Mouse (Mus musculus): ENCODE data around the gene Ccm2. TPM values are rescaled to one million over a fixed set of nuclear protein-coding genes. Genes with fewer than 3 reads are reported as not detected.

Gene Ccm2
- polyA plus RNA-seq, 1 experiment from 2014 or later, result 95.9 TPM

DNA sequence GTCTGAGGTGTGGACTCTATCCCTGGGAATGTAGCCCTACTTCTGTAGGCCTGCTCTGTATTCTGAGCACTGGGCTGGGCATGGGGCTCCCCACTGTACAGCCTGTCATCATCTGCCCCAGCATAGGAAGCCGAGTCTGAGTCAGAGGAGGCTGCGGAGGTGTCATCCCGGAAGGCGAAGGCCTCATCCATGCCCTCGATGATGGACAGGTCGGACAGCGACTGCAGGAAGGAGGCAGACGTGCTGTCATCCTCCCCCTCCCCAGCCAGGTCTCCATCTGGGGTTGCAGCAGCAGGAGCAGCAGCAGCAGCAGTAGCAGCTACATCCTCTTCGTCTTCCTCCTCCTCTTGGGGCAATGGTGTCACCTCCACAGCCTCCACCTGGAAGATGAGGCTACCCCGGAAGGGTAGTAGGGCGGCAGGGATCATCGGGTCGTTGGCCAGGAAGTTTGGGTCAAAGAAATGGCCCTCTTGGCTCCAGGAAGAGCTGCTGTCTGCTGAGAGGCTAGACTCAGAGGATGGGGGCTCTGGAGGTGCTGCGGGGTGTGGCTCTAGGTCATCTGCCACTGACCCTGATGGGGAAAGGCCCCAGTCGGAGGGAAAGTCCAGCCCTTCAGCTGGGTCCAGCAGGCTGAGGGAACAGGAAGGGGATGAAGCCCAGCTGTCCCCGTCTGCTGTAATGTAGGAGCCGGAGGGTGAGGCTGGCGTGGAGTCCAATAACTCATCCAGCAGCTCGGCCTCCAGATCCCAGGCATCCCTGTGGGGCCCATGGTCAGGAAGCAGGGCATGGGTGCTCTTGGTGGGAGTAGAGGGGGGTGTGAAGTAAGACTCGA is 55.2 kb downstream of the Ccm2 start:
- Histone ChIP-seq H3K4me3 (no peak overlapping the region), H3K9me3 (no peaks in the 10 kb centered on the region), H3K36me3 (peaks cover 21% of the 10 kb centered on the region), H3K27ac (replicated peaks) (no peak overlapping the region), H3K4me1 (replicated peaks) (peaks cover 83% of the 10 kb centered on the region), H3K27me3 (no peaks in the 10 kb centered on the region), H3K9ac (no peak overlapping the region), H3K4me2 (no peak overlapping the region)
- no peak for ATAC-seq (ENCODE audit: low FRiP score, low read depth)
- 85% methylated on average over 20 of the region's 20 CpGs for WGBS

DNA sequence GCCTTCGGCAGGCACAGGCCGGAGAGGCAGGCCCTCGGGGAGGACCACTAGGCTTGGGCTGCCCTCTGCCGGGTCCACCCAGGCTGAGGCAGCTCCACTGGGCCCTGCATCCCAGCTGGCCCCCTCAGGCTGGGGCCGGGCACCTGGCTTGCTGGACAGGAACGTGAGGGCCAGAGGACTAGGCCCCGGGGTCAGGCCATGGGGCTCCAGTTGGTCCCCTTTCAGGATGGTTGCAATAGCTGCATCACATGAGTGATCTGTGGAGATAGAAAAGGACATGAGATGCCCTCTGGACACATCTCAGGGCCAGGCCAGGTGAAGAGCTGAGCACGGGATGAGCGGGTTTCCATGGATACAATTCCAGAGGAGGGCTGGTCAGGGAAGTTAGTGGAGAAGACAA is 56.0 kb downstream of the Ccm2 start:
- Histone ChIP-seq H3K4me1 (replicated peaks) (peaks cover 88% of the 10 kb centered on the region), H3K27me3 (no peaks in the 10 kb centered on the region), H3K9ac (no peak overlapping the region), H3K36me3 (peaks cover 21% of the 10 kb centered on the region), H3K9me3 (no peaks in the 10 kb centered on the region), H3K27ac (replicated peaks) (no peak overlapping the region), H3K4me3 (peak overlapping the region; percentile 64), H3K4me2 (peak overlapping the region; percentile 74)
- 85% methylated on average over 9 of the region's 9 CpGs for WGBS
- no peak for ATAC-seq (ENCODE audit: low FRiP score, low read depth)

DNA sequence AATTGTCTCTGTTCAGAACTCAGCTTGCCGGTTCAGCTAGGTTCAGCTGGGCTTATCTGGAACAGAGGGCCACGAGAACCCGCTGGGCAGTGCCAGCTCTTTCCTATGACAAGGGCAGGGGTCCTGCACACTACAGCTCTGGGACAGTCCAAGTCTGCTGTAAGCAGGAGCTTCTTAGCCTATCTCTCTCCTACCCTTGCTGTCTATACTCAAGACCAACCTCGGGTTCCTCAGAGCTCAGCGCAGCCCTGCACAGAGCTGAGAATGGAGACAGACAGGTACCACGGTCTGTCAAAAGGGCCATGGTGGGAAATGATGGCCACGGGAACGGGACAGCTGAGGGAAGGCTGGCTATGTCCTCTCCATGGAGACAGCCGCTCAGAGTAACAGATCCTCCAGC is 56.5 kb downstream of the Ccm2 start:
- 72% methylated on average over 9 of the region's 9 CpGs for WGBS
- Histone ChIP-seq H3K4me1 (replicated peaks) (peaks cover 82% of the 10 kb centered on the region), H3K36me3 (peaks cover 21% of the 10 kb centered on the region)

DNA sequence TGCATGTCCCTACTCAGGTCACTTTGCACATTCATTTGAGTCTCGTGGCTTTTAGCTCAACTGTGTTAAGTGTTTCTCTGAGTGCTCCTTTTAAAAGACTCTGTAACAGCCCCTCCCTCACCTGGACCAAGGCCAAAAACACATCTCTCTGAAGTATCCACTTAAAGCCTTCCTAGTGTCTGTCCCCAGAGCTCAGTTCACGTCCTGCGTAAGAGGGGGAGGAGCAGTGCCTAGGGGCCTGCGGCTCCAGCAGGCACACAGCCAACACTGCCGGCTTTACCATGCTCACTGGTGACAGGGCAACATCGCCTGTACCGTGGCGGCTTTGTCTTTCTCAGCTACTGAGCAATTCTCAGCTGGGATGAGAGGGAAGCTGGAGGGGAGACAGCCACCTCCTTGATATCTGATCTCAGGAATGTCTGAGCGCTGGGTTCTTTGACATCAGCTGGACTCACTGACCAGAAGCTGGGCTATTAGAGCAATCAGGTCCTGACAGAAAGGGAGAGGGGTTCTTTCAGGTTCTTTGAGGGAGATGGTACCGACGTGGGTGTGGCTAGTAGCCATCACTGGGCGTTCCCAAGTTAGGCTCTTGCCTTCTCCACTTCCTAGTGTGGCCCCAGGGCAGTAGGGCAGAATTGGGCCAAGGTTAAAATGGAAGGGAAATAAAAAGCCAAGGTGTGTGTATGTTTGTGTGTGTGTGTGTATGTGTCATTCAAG is 57.4 kb downstream of the Ccm2 start:
- H3K36me3 ChIP-seq, result peaks cover 21% of the 10 kb centered on the region
- H3K4me2 ChIP-seq, result peak overlapping the region; percentile 74
- peak overlapping the region; percentile 99 for H3K27ac ChIP-seq (replicated peaks)
- H3K9ac ChIP-seq, result peak overlapping the region; percentile 81
- H3K4me1 ChIP-seq (replicated peaks), result peaks cover 74% of the 10 kb centered on the region
- 9% methylated on average over 12 of the region's 12 CpGs for WGBS
- ATAC-seq (ENCODE audit: low FRiP score, low read depth), result peak; percentile 13; the same call in 1 of the 2 replicates
- H3K4me3 ChIP-seq, result peak overlapping the region; percentile 64
- H3K9me3 ChIP-seq, result no peaks in the 10 kb centered on the region
- H3K27me3 ChIP-seq, result no peaks in the 10 kb centered on the region

More for the DNA sequence above, 56.5 kb downstream of the Ccm2 start:
- Histone ChIP-seq H3K4me2 (peak overlapping the region; percentile 74), H3K9ac (peak overlapping the region; percentile 81), H3K9me3 (no peaks in the 10 kb centered on the region), H3K4me3 (peak overlapping the region; percentile 64), H3K27me3 (no peaks in the 10 kb centered on the region), H3K27ac (replicated peaks) (peak overlapping the region; percentile 99)
- no peak for ATAC-seq (ENCODE audit: low FRiP score, low read depth)

DNA sequence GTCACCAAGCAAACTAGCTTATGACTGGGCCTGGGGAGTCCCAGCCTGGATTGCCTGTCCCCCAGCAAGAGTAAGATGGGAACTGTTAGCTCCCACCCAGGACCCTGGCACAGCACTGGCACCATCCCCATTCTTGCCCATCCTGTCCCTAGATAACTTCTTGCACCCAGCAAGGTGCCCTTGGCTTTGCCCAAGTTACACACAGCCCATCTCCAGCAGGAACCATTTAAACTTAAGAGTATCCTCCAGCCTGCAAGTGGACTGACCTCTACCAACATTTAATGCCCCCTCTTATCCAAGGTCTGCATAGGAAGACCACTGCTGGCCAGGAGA is 57.9 kb downstream of the Ccm2 start:
- Histone ChIP-seq H3K4me3 (peak overlapping the region; percentile 64), H3K9me3 (no peaks in the 10 kb centered on the region), H3K9ac (peak overlapping the region; percentile 81), H3K36me3 (peaks cover 21% of the 10 kb centered on the region), H3K4me1 (replicated peaks) (peaks cover 69% of the 10 kb centered on the region), H3K4me2 (peak overlapping the region; percentile 74), H3K27me3 (no peaks in the 10 kb centered on the region), H3K27ac (replicated peaks) (peak overlapping the region; percentile 99)
- no peak for ATAC-seq (ENCODE audit: low FRiP score, low read depth)

DNA sequence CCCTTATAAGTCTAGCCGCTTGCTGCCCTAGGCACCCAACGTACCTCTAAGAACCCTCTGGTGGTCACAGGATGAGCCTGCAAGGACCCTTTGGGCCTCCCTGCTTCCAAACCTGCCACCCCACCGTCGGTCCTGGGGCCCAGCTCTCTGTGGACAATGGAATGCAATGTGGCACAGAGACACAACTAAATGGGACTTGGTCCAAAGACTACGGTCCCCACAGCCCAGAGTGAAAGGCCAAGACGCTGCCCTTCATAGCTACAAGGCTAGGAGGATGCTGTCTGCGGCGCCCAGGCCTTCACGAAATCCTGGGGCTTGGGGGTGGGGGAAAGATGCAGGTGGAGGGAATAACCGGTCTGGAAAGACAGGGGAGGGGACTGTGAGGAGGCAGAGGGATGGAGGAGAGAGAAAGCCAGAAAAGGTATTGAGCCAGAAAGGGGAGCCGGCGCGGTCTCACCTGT is 58.4 kb downstream of the Ccm2 start:
- H3K27me3 ChIP-seq, result no peaks in the 10 kb centered on the region
- H3K4me1 ChIP-seq (replicated peaks), result peaks cover 64% of the 10 kb centered on the region
- peak overlapping the region; percentile 81 for H3K9ac ChIP-seq
- 6% methylated on average over 13 of the region's 13 CpGs for WGBS
- H3K4me3 ChIP-seq, result peak overlapping the region; percentile 64
- H3K4me2 ChIP-seq, result peak overlapping the region; percentile 74
- H3K9me3 ChIP-seq, result no peaks in the 10 kb centered on the region
- H3K36me3 ChIP-seq, result peaks cover 21% of the 10 kb centered on the region
- H3K27ac ChIP-seq (replicated peaks), result peak overlapping the region; percentile 99
- no peak for ATAC-seq (ENCODE audit: low FRiP score, low read depth)

DNA sequence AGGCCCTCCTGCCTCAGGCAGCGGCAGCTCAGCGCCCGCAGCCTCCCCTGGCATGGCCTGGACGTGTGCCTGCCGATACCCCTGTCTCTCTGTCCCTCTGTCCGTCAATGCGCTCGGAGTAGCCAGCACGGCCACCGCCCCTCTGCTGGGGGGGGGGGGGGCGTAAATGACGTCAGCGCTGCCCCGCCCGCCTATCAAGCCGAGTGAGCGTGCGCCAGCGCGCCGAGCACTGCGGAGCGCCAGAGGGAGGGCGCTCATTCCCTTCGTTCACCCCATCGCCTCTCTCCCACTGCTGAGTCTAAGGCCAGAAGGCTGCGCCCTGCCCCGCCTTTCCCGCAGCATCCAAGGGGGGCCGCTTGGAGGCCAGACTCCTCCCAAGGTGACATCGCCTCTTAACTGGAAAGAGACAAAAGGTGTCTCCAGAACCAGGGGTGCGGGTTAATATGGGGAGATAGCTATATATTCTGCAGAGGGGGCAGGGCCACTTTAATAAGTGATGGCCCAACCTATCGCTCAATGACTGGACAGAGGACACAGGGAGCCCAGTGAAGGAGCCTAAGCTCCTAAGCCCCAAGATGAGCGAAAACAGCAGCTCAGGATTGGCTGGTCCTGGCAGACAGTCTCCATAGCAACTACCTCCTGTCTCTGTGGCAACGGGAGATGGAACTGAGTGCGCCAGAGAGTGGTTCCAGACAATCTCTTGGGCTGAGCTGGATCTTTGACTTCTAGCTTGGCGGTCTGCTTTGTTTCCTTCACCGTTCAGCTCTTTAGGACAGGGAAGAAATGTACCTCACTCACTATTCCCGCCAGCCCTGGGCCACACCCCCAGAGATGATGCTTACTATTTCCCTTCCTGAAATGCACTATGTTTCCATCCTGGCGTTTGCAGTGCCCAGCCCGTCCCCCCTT is 59.1 kb downstream of the Ccm2 start, which contains the start of gene Nacad:
TSS of gene Nacad (minus strand) at position 563 of the 909 bp plus-strand sequence.
- peaks cover 57% of the 10 kb centered on the region for H3K4me1 ChIP-seq (replicated peaks)
- peak within 1 kb of the TSS; percentile 99 for H3K27ac ChIP-seq (replicated peaks)
- peak within 1 kb of the TSS; percentile 74 for H3K4me2 ChIP-seq
- no peaks in the 10 kb centered on the region for H3K27me3 ChIP-seq
- peak; percentile 92 for ATAC-seq (ENCODE audit: low FRiP score, low read depth)
- peak within 1 kb of the TSS; percentile 81 for H3K9ac ChIP-seq
- WGBS, result 1% methylated on average over 26 of the region's 41 CpGs
- H3K9me3 ChIP-seq, result no peaks in the 10 kb centered on the region
- peaks cover 18% of the 10 kb centered on the region for H3K36me3 ChIP-seq
- peak within 1 kb of the TSS; percentile 64 for H3K4me3 ChIP-seq

DNA sequence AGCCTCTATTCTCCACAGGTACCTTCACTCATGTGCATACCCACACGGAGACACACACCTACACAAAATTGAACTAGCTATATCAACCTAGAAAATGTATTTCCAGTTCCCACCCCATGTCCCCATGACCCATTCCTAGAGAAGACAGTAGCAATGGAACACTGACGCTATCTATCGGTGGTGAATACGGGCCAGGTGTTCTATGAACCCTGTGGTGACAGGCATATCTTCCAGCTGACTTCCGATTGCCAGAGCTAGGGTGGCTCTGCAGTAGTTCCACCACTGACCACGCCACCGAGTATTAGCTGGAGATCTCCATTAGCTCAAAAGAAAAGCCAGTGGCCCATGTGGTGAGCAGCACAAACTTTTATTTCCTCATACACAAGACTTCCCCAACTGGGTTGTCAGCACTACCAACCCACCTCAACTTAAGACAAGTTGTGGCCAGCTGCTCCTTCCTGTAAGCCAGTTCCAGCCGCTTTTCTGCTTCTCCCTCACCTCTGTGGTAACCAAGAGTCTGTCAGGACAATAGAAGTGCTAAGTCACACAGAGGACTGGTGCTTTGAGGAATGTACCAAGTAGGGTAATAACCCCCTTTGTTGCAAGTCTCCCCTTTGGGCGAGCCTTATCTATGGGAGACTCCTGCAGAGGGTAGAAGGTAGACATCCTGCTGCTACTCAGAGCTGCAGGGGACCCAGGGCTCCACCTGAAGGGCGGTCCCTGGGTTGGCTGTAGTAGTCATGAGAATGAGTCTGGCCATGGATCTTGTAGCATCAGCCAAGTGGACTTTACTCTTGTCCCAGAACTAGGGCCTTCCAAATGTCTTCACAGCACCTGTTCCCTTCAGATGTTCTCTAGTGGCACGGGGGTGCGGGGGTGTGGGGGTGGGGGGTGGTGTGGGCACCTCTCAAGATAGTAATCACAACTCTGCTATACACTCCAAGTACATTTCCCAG is 68.8 kb downstream of the Ccm2 start:
- H3K4me2 ChIP-seq, result no peak overlapping the region

DNA sequence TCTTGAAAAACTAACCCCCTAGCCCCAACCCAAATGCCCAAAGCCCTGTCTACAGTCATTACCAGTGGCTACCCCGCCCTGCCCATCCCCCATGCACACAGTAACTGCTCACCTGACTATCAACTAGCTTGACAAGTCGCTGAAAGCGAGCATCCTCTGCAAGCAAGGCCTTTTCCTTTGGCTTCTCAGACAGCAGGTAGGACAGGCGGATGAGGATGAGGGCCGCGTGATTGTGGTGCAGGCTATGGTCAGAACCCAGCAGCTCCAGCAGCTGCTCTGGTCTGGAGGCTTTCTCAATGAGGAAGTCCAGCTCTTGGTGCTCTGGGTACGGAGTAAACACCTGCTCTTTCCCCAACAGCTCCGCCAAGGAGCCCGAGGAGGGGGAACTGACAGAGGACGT is 77.0 kb downstream of the Ccm2 start:
- H3K36me3 ChIP-seq, result peaks cover 45% of the 10 kb centered on the region
- no peak for ATAC-seq (ENCODE audit: low FRiP score, low read depth)
- 95% methylated on average over 10 of the region's 10 CpGs for WGBS

More for the DNA sequence above, 68.8 kb downstream of the Ccm2 start:
- WGBS, result 92% methylated on average over 12 of the region's 12 CpGs
- no peaks in the 10 kb centered on the region for H3K9me3 ChIP-seq
- no peaks in the 10 kb centered on the region for H3K27me3 ChIP-seq
- H3K4me3 ChIP-seq, result no peak overlapping the region
- no peaks in the 10 kb centered on the region for H3K4me1 ChIP-seq (replicated peaks)
- H3K27ac ChIP-seq (replicated peaks), result no peak overlapping the region
- peaks cover 85% of the 10 kb centered on the region for H3K36me3 ChIP-seq
- H3K9ac ChIP-seq, result no peak overlapping the region
- no peak for ATAC-seq (ENCODE audit: low FRiP score, low read depth)

DNA sequence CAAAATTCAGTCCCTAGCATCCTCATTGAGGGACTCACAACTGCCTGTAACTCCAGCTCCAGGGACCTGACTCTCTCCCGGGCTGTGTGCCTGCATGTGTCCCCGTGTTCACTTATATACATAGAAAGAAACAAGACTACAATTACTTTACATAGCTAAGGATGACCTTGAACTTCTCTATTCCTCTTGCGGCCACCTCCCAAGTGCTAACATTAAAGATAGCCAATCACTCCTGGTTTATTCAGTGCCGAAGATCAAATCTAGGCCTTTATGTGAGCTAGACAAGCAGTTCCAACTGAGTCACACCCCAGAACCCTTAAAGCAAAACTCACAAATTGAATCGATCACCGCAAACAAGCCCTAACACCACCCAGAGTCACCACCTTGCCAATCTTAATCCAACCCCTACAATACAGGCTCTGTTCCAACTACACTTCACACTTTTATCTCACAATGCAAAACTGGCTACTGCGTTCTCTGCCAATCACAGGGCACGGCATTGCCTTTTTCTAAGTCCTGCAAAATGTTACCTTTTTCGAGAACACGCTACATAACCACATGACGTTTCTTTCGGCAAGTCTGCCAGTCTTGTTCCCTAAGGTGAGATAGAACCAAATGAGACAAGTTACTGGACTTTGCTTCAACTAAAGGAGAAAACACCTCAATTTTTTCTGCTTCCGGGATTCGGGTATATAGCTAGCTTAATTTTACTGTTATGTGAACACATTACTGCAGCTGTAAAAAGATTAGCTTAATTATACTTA is 78.1 kb downstream of the Ccm2 start:
- Histone ChIP-seq H3K4me1 (replicated peaks) (peaks cover 33% of the 10 kb centered on the region), H3K4me2 (peak overlapping the region; percentile 61), H3K9ac (peak overlapping the region; percentile 60), H3K4me3 (peak overlapping the region; percentile 79), H3K27me3 (no peaks in the 10 kb centered on the region), H3K27ac (replicated peaks) (no peak overlapping the region), H3K9me3 (no peaks in the 10 kb centered on the region), H3K36me3 (peaks cover 34% of the 10 kb centered on the region)
- ATAC-seq (ENCODE audit: low FRiP score, low read depth), result no peak
- 74% methylated on average over 14 of the region's 14 CpGs for WGBS

More for the DNA sequence above, 77.0 kb downstream of the Ccm2 start:
- H3K9me3 ChIP-seq, result no peaks in the 10 kb centered on the region
- no peak overlapping the region for H3K9ac ChIP-seq
- H3K27me3 ChIP-seq, result no peaks in the 10 kb centered on the region
- H3K4me2 ChIP-seq, result no peak overlapping the region
- H3K27ac ChIP-seq (replicated peaks), result no peak overlapping the region
- H3K4me3 ChIP-seq, result no peak overlapping the region
- H3K4me1 ChIP-seq (replicated peaks), result peaks cover 33% of the 10 kb centered on the region
